8 mouse cellular contexts compared by ENCODE assay signal in genomic region chr3:149547045-149547444, GRCm38 (mm10).
DNase-seq lines count a peak whose midpoint lies in the region; ATAC-seq and TF ChIP-seq lines count a peak whose summit lies in the region.

No protein-coding gene starts in this region.

- peak; percentile 15 for DNase-seq in kidney, postnatal 0 days (ENCODE audit: low spot score)
- DNase-seq in kidney, postnatal 14 days: no peak
- DNase-seq in MEL (ENCODE audit: low read depth, low spot score) (peak; percentile 49), MN1 (ENCODE audit: low spot score) (no peak)
- peak; percentile 8 for DNase-seq in embryo, embryonic 11.5 days (ENCODE audit: low read depth, low spot score)
- no peak for DNase-seq in stomach, postnatal 0 days (ENCODE audit: low spot score)
- no peak for DNase-seq in cerebellum, adult 9-10 months

- TF ChIP-seq POLR2A in MEL (IDR thresholded peaks at IDR 0.05; ENCODE audit: control insufficient read depth in 1 of 2, insufficient read depth in 1 of 2, low read depth in 1 of 2, low read length in 2 of 2, poor library complexity in 1 of 2): no peak

- no peaks in the 10 kb centered on the region for H3K36me3 ChIP-seq in kidney, postnatal 0 days (ENCODE audit: insufficient read depth, low read length)
- no peaks in the 10 kb centered on the region for H3K36me3 ChIP-seq in MEL (ENCODE audit: control insufficient read depth in 1 of 2, insufficient read depth in 2 of 2, low read length in 2 of 2)
- H3K36me3 ChIP-seq in stomach, postnatal 0 days (ENCODE audit: control insufficient read depth, insufficient read depth, low read length): no peaks in the 10 kb centered on the region

- no peak overlapping the region for H3K4me2 ChIP-seq in kidney, postnatal 0 days (ENCODE audit: low read length)
- H3K4me2 ChIP-seq in stomach, postnatal 0 days (replicated peaks; ENCODE audit: low read depth): no peak overlapping the region

- H3K27ac ChIP-seq in kidney, postnatal 0 days: no peak overlapping the region
- no peak overlapping the region for H3K27ac ChIP-seq in MEL (ENCODE audit: control insufficient read depth, low read depth, low read length)
- no peak overlapping the region for H3K27ac ChIP-seq in stomach, postnatal 0 days (replicated peaks)

- no peak overlapping the region for H3K4me3 ChIP-seq in kidney, postnatal 0 days (replicated peaks; ENCODE audit: low read depth, low read length)
- H3K4me3 ChIP-seq in MEL (ENCODE audit: control insufficient read depth in 1 of 2, insufficient read depth in 1 of 2, low read depth in 2 of 2, low read length in 2 of 2): no peak overlapping the region
- H3K4me3 ChIP-seq in stomach, postnatal 0 days (ENCODE audit: low read depth, low read length): no peak overlapping the region

- H3K27me3 ChIP-seq in kidney, postnatal 0 days (ENCODE audit: insufficient read depth, low read length): no peaks in the 10 kb centered on the region
- no peaks in the 10 kb centered on the region for H3K27me3 ChIP-seq in MEL (ENCODE audit: control insufficient read depth in 1 of 2, insufficient read depth in 2 of 2, low read length in 2 of 2)
- H3K27me3 ChIP-seq in stomach, postnatal 0 days (ENCODE audit: control insufficient read depth, insufficient read depth, low read length): no peaks in the 10 kb centered on the region

- H3K9ac ChIP-seq in kidney, postnatal 0 days (ENCODE audit: low read depth, low read length): no peak overlapping the region
- no peak overlapping the region for H3K9ac ChIP-seq in MEL (ENCODE audit: control insufficient read depth, low read depth, low read length, poor library complexity, severe bottlenecking)
- H3K9ac ChIP-seq in stomach, postnatal 0 days (ENCODE audit: low read length): no peak overlapping the region

- 77% methylated on average over 6 of the region's 6 CpGs for WGBS in kidney, postnatal 0 days
- WGBS in stomach, postnatal 0 days: 82% methylated on average over 6 of the region's 6 CpGs

- no peaks in the 10 kb centered on the region for H3K4me1 ChIP-seq in kidney, postnatal 0 days (replicated peaks; ENCODE audit: insufficient read depth, low read length)
- H3K4me1 ChIP-seq in MEL (ENCODE audit: control insufficient read depth in 1 of 2, insufficient read depth in 2 of 2, low read length in 2 of 2): no peaks in the 10 kb centered on the region
- no peaks in the 10 kb centered on the region for H3K4me1 ChIP-seq in stomach, postnatal 0 days (replicated peaks; ENCODE audit: control insufficient read depth, insufficient read depth)

- no peaks in the 10 kb centered on the region for H3K79me2 ChIP-seq in MEL (ENCODE audit: control insufficient read depth, insufficient read depth, low read length, poor library complexity)

- TF ChIP-seq EP300 in MEL (IDR thresholded peaks at IDR 0.05; ENCODE audit: low read depth in 1 of 2, low read length in 2 of 2): no peak
- TF ChIP-seq EP300 in stomach, postnatal 0 days (optimal IDR thresholded peaks at IDR 0.05): no peak

- H3K9me3 ChIP-seq in kidney, postnatal 0 days (replicated peaks; ENCODE audit: low read length): no peaks in the 10 kb centered on the region
- H3K9me3 ChIP-seq in MEL (replicated peaks; ENCODE audit: insufficient read depth, low read length): no peaks in the 10 kb centered on the region
- H3K9me3 ChIP-seq in stomach, postnatal 0 days (ENCODE audit: control insufficient read depth, low read length): no peaks in the 10 kb centered on the region

- no peak for ATAC-seq in kidney, postnatal 0 days (replicated peaks; ENCODE audit: low FRiP score, low read depth)
- no peak for ATAC-seq in stomach, postnatal 0 days (ENCODE audit: low FRiP score, low TSS enrichment)
- ATAC-seq in erythroblast, adult 5-6 weeks (replicated peaks; ENCODE audit: low FRiP score, poor library complexity, severe bottlenecking): no peak

- TF ChIP-seq CTCF in kidney, postnatal 0 days (IDR thresholded peaks at IDR 0.05; ENCODE audit: low read depth): peak; percentile 41
- TF ChIP-seq CTCF in MEL (IDR thresholded peaks at IDR 0.05 in 2 of 3, conservative IDR thresholded peaks at IDR 0.05 in 1 of 3; ENCODE audit: control insufficient read depth in 1 of 3, insufficient read depth in 1 of 3, low read depth in 2 of 3, low read length in 3 of 3, poor library complexity in 1 of 3, severe bottlenecking in 1 of 3): peak; percentile 10 to 56 (median 18); a peak in 2 of 6 replicates
- peak; percentile 47 for TF ChIP-seq CTCF in stomach, postnatal 0 days (IDR thresholded peaks at IDR 0.05; ENCODE audit: low read depth)

- TF ChIP-seq RAD21 in MEL (IDR thresholded peaks at IDR 0.05; ENCODE audit: low read depth, low read length): peak; percentile 37

TF ChIP-seq in MEL, 35 proteins besides CTCF, POLR2A, EP300 and RAD21:
- no peak for TF ChIP-seq E2F4 (IDR thresholded peaks at IDR 0.05; ENCODE audit: borderline replicate concordance, low read depth, low read length)
- TF ChIP-seq SMC3 (IDR thresholded peaks at IDR 0.05; ENCODE audit: low read depth, low read length): peak; percentile 61

Comparison
In these comparisons a context has a peak if more than half of its experiments do, and no peak if none do; other contexts are left out.
1. DNase-seq: peak in kidney, postnatal 0 days (single experiment), MEL (single experiment) and embryo, embryonic 11.5 days (single experiment); none in kidney, postnatal 14 days (single experiment), stomach, postnatal 0 days (single experiment), cerebellum, adult 9-10 months (single experiment) and MN1 (single experiment).
2. Peak in every context shown above with its lines, with median percentiles within 50 percentile points of each other: CTCF ChIP-seq.